Mouse (Mus musculus): ENCODE measurements at regions not wholly inside any gene's neighbourhood (a gene's known extent, or its start where the extent isn't known, plus 50 kb on each side); places are given as distances from the start of the nearest gene placed in this dataset.

DNA sequence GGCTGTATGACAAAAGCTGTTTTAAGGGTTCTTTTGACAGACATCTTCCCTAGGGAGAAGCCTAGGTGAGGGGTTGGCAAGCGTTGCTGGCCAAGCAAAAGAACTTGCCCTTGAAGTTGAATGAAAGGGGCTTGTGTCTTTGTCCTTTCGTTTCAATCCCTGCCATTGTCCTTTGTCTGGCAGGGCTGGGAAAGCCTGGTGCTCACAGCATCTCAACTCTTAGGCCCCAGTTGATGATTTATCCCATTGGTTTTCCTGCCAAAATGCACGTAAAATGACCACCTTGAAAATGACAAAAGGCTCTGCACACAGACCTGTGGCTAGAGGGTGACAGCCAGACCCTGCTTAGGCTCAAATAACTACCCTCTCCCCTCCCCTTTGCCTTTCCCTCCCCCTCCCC, 153.9 kb upstream of the Id2 start:
- Histone ChIP-seq H3K27me3 (replicated peaks) (no peaks in the 10 kb centered on the region), H3K4me1 (ENCODE audit: control insufficient read depth in 1 of 2, insufficient read depth in 2 of 2) (peaks cover 4 to 23% of the 10 kb centered on the region in 2 experiments), H3K4me2 (ENCODE audit: insufficient read depth, low read depth, poor library complexity, severe bottlenecking) (no peak overlapping the region), H3K9ac (ENCODE audit: insufficient read depth, low read depth) (no peak overlapping the region), H3K27ac (ENCODE audit: insufficient read depth, low read depth) (no peak overlapping the region), H3K9me3 (replicated peaks; ENCODE audit: low read length) (peaks cover 10% of the 10 kb centered on the region), H3K79me2 (replicated peaks; ENCODE audit: control insufficient read depth, extremely low read depth, insufficient read depth, poor library complexity, severe bottlenecking) (no peaks in the 10 kb centered on the region), H3K36me3 (replicated peaks in 1 of 2; ENCODE audit: control insufficient read depth in 1 of 2, insufficient read depth in 1 of 2, low read length in 1 of 2) (no peaks in the 10 kb centered on the region), H3K4me3 (replicated peaks in 1 of 3; ENCODE audit: low read depth in 2 of 3, low read length in 2 of 3, poor library complexity in 1 of 3) (no peak overlapping the region)
- dilution Hi-C loops (cut with MboI; ENCODE audit: extremely low pct_ligation_motif_present, extremely low pct_unique_long_range_greater_than_20kb, low sequenced_read_pairs), result no loop called here
- in situ Hi-C loops (cut with MboI; ENCODE audit: low pct_ligation_motif_present, low pct_unique_long_range_greater_than_20kb, low sequenced_read_pairs), result no loop called here
- no peak for DNase-seq (ENCODE audit: extremely low read depth)
- no peak for TF ChIP-seq MYC (IDR thresholded peaks at IDR 0.05; ENCODE audit: low read depth, low read length)
- TF ChIP-seq NELFE (IDR thresholded peaks at IDR 0.05; ENCODE audit: low read depth, low read length), result no peak
- no peak for TF ChIP-seq UBTF (IDR thresholded peaks at IDR 0.05; ENCODE audit: low read depth, low read length)
- no peak for TF ChIP-seq RCOR1 (conservative IDR thresholded peaks at IDR 0.05; ENCODE audit: low read depth, low read length)
- TF ChIP-seq JUN (IDR thresholded peaks at IDR 0.05; ENCODE audit: insufficient read depth, low read depth, low read length), result no peak
- TF ChIP-seq ETS1 (conservative IDR thresholded peaks at IDR 0.05; ENCODE audit: low read depth, low read length), result no peak
- TF ChIP-seq MAFK (IDR thresholded peaks at IDR 0.05; ENCODE audit: insufficient replicate concordance, low read length), result no peak
- TF ChIP-seq BHLHE40 (IDR thresholded peaks at IDR 0.05; ENCODE audit: low read depth, low read length), result no peak
- no peak for TF ChIP-seq E2F4 (IDR thresholded peaks at IDR 0.05; ENCODE audit: insufficient replicate concordance, low read depth, low read length)
- no peak for TF ChIP-seq POLR2A (IDR thresholded peaks at IDR 0.05; ENCODE audit: low read depth, low read length)

DNA sequence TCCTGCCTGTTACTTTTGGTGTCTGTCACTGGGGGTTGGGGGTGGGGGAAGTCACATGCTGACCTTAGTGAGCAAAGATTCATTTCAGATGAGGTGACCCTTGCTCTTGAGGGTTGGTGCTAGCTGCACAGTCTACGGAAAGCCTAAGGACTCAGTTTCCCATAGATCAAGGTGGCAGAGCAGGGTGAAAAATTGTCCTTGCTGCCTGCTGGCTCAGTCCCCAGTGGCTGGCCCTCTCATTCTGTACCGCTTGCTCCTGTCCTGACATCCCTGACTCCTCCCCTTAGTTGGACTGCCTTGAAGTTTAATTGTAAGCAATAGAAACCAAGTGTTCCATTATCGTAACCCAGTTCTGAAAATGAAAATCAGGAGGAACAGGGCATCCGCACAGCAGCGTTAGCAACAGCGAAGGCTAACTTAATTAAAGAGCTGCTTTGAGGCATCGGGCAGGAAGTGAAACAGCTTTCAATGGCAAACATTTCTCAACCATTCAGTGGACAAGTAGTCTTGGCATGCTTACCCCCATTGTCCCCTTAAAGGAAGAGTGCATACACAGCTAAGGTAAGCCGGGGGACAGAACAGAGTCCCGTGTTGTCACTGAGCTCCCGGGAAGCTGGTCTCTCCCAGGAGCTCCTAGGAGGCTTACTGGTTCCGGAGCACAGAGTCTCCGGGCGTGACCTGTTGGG, 151.9 kb upstream of the Id2 start:
- DNase-seq (ENCODE audit: extremely low read depth), result no peak
- H3K9ac ChIP-seq (ENCODE audit: insufficient read depth, low read depth), result no peak overlapping the region
- H3K36me3 ChIP-seq (replicated peaks in 1 of 2; ENCODE audit: control insufficient read depth in 1 of 2, insufficient read depth in 1 of 2, low read length in 1 of 2), result no peaks in the 10 kb centered on the region

GRCm38 (mm10) chr12:25246566-25246965, 149.6 kb upstream of the Id2 start:
- in situ Hi-C loops (cut with MboI; ENCODE audit: low pct_ligation_motif_present, low pct_unique_long_range_greater_than_20kb, low sequenced_read_pairs) (no loop called here), dilution Hi-C loops (cut with MboI; ENCODE audit: extremely low pct_ligation_motif_present, extremely low pct_unique_long_range_greater_than_20kb, low sequenced_read_pairs) (no loop called here)
- Histone ChIP-seq H3K9me3 (replicated peaks; ENCODE audit: low read length) (no peaks in the 10 kb centered on the region), H3K9ac (ENCODE audit: insufficient read depth, low read depth) (no peak overlapping the region), H3K27me3 (replicated peaks) (no peaks in the 10 kb centered on the region), H3K27ac (ENCODE audit: insufficient read depth, low read depth) (no peak overlapping the region), H3K4me3 (replicated peaks in 1 of 3; ENCODE audit: low read depth in 2 of 3, low read length in 2 of 3, poor library complexity in 1 of 3) (no peak overlapping the region), H3K4me1 (ENCODE audit: control insufficient read depth in 1 of 2, insufficient read depth in 2 of 2) (peaks cover 0 to 4% of the 10 kb centered on the region in 2 experiments; a peak in 2 of 4 replicates), H3K36me3 (replicated peaks in 1 of 2; ENCODE audit: control insufficient read depth in 1 of 2, insufficient read depth in 1 of 2, low read length in 1 of 2) (no peaks in the 10 kb centered on the region), H3K79me2 (replicated peaks; ENCODE audit: control insufficient read depth, extremely low read depth, insufficient read depth, poor library complexity, severe bottlenecking) (no peaks in the 10 kb centered on the region), H3K4me2 (ENCODE audit: insufficient read depth, low read depth, poor library complexity, severe bottlenecking) (no peak overlapping the region)
- TF ChIP-seq E2F4 (IDR thresholded peaks at IDR 0.05; ENCODE audit: insufficient replicate concordance, low read depth, low read length), result no peak
- no peak for TF ChIP-seq CTCF (conservative IDR thresholded peaks at IDR 0.05 in 1 of 2, IDR thresholded peaks at IDR 0.05 in 1 of 2; ENCODE audit: low read depth in 2 of 2, low read length in 2 of 2)
- no peak for TF ChIP-seq ZNF384 (IDR thresholded peaks at IDR 0.05; ENCODE audit: low read depth, low read length)
- no peak for TF ChIP-seq NELFE (IDR thresholded peaks at IDR 0.05; ENCODE audit: low read depth, low read length)
- TF ChIP-seq KAT2A (IDR thresholded peaks at IDR 0.05; ENCODE audit: insufficient replicate concordance, low read length), result no peak
- no peak for DNase-seq (ENCODE audit: extremely low read depth)

More for the DNA sequence above, 151.9 kb upstream of the Id2 start:
- TF ChIP-seq JUND (conservative IDR thresholded peaks at IDR 0.05; ENCODE audit: low read depth, low read length) (no peak), PAX5 (IDR thresholded peaks at IDR 0.05; ENCODE audit: low read length) (no peak), MXI1 (IDR thresholded peaks at IDR 0.05; ENCODE audit: low read depth, low read length) (no peak), TCF12 (IDR thresholded peaks at IDR 0.05; ENCODE audit: low read depth, low read length) (no peak)
- Histone ChIP-seq H3K79me2 (replicated peaks; ENCODE audit: control insufficient read depth, extremely low read depth, insufficient read depth, poor library complexity, severe bottlenecking) (no peaks in the 10 kb centered on the region), H3K27me3 (replicated peaks) (no peaks in the 10 kb centered on the region), H3K4me3 (replicated peaks in 1 of 3; ENCODE audit: low read depth in 2 of 3, low read length in 2 of 3, poor library complexity in 1 of 3) (no peak overlapping the region), H3K9me3 (replicated peaks; ENCODE audit: low read length) (peaks cover 7% of the 10 kb centered on the region), H3K27ac (ENCODE audit: insufficient read depth, low read depth) (no peak overlapping the region), H3K4me1 (ENCODE audit: control insufficient read depth in 1 of 2, insufficient read depth in 2 of 2) (peaks cover 0 to 9% of the 10 kb centered on the region in 2 experiments; a peak in 2 of 4 replicates), H3K4me2 (ENCODE audit: insufficient read depth, low read depth, poor library complexity, severe bottlenecking) (no peak overlapping the region)
- in situ Hi-C loops (cut with MboI; ENCODE audit: low pct_ligation_motif_present, low pct_unique_long_range_greater_than_20kb, low sequenced_read_pairs), result no loop called here
- dilution Hi-C loops (cut with MboI; ENCODE audit: extremely low pct_ligation_motif_present, extremely low pct_unique_long_range_greater_than_20kb, low sequenced_read_pairs), result no loop called here
